Mouse (Mus musculus) CH12F3 (cell line): ENCODE results near the gene Tmem82.

ENCODE experiments used
- in situ Hi-C: fragments of 300-500 bp; cut with MboI; formaldehyde crosslinking; loops from 2 replicates; pipeline ENCODE4 v1.14.3; 2020; ENCODE audit warnings: low sequenced_read_pairs

Gene Tmem82

GRCm38 (mm10) chr4:141641961-141642811, 23.8 kb upstream of the Tmem82 start:
- in situ Hi-C loops: no loop called here

- in situ Hi-C loops: no loop called here
These were observed 22.9 kb upstream of the Tmem82 start for GRCm38 (mm10) chr4:141641353-141641771.

- in situ Hi-C loops: no loop called here
These were observed 21.0 kb upstream of the Tmem82 start for GRCm38 (mm10) chr4:141639474-141639873.

- in situ Hi-C loops: no loop called here
These were observed 18.3 kb upstream of the Tmem82 start for GRCm38 (mm10) chr4:141636693-141637092.

GRCm38 (mm10) chr4:141635991-141636390, 17.6 kb upstream of the Tmem82 start:
- in situ Hi-C loops: no loop called here

GRCm38 (mm10) chr4:141632111-141632873, 13.9 kb upstream of the Tmem82 start:
- in situ Hi-C loops: no loop called here

GRCm38 (mm10) chr4:141631250-141631649, 12.8 kb upstream of the Tmem82 start:
- in situ Hi-C loops: no loop called here

GRCm38 (mm10) chr4:141630021-141630420, 11.6 kb upstream of the Tmem82 start:
- in situ Hi-C loops: no loop called here

- in situ Hi-C loops: no loop called here
These were observed 10.2 kb upstream of the Tmem82 start for GRCm38 (mm10) chr4:141628661-141629060.

- in situ Hi-C loops: no loop called here
These were observed 9.1 kb upstream of the Tmem82 start for GRCm38 (mm10) chr4:141627502-141627901.

GRCm38 (mm10) chr4:141625774-141626550, 7.5 kb upstream of the Tmem82 start:
- in situ Hi-C loops: no loop called here

GRCm38 (mm10) chr4:141624983-141625773, 6.7 kb upstream of the Tmem82 start:
- in situ Hi-C loops: no loop called here

- in situ Hi-C loops: no loop called here
These were observed 5.7 kb upstream of the Tmem82 start for GRCm38 (mm10) chr4:141624134-141624533.

GRCm38 (mm10) chr4:141623666-141624065, 5.2 kb upstream of the Tmem82 start, which contains the start of gene Slc25a34:
Gene Slc25a34 (minus strand): TSS chr4:141623821.
- in situ Hi-C loops: no loop called here

- in situ Hi-C loops: no loop called here
These were observed 4.6 kb upstream of the Tmem82 start for GRCm38 (mm10) chr4:141623037-141623436.

GRCm38 (mm10) chr4:141622580-141622979, 4.1 kb upstream of the Tmem82 start:
- in situ Hi-C loops: no loop called here

- in situ Hi-C loops: no loop called here
These were observed 3.7 kb upstream of the Tmem82 start for GRCm38 (mm10) chr4:141622091-141622490.

- in situ Hi-C loops: no loop called here
These were observed 2.9 kb upstream of the Tmem82 start for GRCm38 (mm10) chr4:141621297-141621696.

- in situ Hi-C loops: no loop called here
These were observed 958 bp upstream of the Tmem82 start for GRCm38 (mm10) chr4:141619299-141619883.
